Mouse (Mus musculus) embryo, embryonic 10.5 days (tissue): ENCODE measurements around the gene Rnaset2b.
"Not testable (repeated sequence)": the region's sequence is repeated elsewhere in the genome, so short reads cannot be mapped to it uniquely, and the experiment has no call there.

Experiments
- DNase-seq: peaks from one replicate; pipeline ENCODE4 v3.0.0-alpha.2; 2015; ENCODE audit warnings: low spot score

Gene Rnaset2b

DNA sequence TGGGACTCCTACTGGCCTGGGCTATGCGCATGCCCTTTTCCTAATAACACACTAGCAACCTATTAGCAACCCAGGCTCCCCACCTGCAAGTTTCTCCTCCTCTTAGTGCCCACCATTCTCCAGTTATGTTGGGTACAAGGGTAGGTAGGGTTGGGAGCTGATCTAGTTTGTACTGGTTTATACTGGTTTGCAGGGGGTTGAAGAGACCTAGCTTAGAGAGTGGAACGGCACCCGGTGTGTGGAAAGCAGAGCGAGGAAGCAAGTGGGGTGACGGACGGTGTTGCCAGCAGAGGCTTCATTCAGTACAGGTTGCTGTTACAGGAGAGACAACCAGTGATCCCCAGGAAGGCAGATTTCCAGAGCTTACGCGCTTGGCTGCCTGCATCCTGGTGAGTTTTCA is at the start of gene Rnaset2b:
TSS of gene Rnaset2b (plus strand) at position 301 of the 400 bp plus-strand sequence.
- DNase-seq: not testable (repeated sequence)

DNA sequence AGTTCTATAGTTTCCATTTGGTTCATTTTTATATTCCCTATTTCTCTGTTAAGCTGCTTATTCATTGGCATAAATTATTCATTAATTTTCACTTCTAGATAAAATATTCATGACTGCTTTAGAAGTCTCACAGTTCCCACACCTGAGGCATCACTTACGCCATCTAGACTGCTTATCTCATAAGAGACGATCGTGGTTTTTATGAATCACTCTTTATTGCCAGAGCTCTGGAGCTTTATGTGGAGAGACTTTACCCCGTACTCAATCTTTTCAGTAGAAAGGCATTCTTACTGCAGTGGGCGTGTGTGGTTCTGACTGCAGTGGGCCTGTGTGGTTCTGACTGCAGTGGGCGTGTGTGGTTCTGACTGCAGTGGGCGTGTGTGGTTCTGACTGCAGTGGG is 38.8 kb upstream of the Rnaset2b start:
- DNase-seq: not testable (repeated sequence)

DNA sequence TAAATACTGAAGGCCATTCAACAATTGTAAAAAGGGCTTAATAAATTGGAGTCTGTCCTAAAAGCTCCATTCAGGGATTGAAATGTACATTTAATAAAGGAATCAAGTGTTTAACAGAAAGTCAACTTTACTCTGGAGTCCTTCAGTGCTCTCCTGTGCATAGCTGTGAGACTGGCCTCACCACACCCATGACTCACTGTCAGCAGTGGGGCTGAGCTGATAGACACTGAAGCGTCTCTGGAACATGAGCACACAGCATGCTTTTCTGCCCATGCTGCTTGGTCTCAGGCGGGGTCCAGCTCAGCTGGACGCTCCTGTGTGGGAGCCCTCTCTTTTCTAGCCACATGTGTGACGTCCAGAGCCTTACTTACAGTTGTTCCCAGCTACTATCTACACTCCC is 27.9 kb upstream of the Rnaset2b start:
- DNase-seq: not testable (repeated sequence)

DNA sequence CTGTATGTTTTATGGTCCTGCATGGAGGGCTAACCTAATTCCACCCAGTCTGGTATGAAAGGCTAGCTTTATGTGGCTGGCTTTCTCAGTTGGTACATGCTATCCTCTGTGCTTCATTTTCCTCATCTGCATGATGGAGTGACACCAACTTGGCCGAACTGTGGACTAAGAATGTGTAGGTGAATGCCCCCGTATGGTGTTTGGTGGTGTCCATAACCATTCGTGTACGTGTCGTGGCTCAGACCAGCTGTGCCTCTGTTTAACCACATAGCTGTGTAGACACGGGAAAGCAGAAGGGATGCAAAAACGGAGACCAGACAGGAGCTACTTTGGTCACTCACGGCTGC is 22.8 kb upstream of the Rnaset2b start:
- DNase-seq: not testable (repeated sequence)

DNA sequence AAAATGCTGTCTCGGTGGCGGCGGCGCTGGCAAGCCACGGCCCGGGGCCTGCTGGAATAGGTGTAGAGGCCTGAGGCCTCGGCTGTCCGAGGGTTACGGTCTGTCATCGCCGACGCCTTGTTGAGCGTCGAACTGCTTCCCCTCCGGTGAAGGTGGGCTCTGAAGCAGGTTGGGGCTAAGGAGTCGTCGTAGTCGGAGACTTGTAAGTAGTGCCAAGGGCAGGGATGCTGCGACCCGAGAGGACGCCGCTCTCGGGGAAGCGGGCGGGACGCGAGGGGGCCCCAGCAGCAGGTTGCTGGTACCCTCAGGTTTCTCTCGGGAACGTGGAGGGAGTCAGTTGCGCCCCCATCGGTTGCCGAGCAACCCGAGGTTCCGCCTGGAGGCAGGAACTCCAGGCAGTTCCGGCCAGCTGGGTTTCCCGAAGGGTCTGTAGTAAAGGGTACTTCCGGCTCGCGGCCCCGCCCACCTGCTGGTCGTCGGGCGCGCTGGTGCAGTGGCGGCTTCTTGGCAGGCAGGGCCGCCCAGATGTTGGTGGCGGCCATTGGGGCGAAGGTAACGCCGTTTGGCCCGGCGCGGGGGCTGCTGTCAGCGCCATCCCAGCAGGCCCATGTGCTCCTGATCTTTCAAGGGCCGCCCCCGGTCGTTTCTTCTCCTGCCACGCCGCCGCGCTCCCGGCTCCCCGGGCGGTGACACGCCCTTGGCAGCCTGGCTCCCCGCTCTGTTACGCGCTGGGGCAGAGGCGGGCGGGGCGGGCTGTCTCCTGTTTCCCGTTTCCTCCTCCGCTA is 22.3 kb upstream of the Rnaset2b start, which contains the start of gene Rsph3b:
TSS of gene Rsph3b (minus strand) at position 699 of the 785 bp plus-strand sequence.
- DNase-seq: peak; percentile 91

DNA sequence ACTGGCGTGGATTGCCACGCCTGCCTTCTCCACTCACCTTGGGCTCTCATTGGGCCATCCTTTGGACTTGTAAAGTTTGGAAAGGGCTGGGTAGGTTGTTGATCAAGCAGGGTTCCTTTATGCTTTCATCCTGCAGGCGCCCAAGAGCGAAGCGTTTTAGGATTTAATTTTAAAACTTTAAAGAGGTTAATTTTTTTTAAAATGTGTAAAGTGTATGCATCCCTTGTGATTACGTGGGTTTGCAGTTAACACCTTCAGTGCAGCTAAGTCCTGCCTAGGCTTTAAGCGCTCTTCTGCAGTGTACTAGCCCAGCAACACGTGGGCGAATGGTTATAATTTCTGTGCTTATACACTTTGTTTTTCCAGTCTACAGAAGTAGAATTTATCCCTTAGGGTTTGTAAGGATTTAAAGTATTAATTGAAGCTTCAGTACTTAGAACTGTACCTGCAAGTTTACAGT is 21.6 kb upstream of the Rnaset2b start:
- DNase-seq: peak; percentile 26

DNA sequence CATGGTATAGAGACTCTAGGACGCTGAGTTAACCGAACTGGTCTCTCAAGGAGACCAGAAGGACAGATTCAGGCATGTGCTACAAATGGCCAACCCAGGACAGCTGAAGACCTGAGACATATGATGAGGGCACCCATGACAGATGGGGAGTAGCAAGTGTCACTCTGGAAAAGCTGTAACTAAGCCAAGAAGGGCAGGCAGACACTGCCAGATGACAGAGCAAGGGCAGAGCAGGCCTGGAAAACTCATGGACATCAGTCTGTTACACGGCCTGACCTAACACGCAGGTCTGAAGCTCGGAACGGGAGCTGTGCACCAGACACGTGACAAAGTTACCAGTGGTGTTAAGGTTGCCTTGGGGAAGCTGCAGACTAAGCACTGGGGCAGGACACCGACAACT is 11.6 kb upstream of the Rnaset2b start:
- DNase-seq: not testable (repeated sequence)

DNA sequence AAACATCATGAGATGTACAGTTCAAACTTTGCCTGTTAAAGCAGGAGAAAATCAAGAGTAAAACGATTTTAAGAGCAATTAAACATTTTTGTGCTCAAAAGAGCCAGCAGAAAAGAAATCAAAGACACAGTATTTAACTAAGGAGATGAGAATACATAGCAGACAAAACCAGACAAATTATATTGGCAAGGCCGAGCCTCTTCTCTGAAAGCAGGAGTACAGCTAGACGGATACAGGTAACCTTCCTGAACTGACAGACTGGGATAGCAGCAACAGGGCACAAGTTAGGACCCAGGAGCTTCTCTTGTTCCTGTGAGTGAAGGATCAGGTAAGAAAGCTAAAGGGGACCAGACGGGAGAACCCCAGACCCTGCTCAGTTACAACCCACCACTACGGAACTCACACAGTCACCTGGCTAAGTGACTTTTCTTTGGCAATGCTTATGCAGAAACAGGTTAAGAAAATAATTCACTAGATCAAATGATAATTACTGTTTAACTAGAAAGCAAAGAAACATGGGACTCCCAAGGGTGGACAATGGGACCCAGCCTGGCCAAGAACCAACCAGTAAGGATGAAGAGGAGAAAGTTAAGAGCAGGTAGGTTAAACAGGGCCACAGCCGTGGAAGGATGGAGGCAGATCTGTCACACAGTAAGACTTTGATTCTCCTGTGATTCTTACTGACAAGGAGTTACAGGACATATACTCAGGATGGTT is 10.7 kb upstream of the Rnaset2b start:
- not testable (repeated sequence) for DNase-seq

DNA sequence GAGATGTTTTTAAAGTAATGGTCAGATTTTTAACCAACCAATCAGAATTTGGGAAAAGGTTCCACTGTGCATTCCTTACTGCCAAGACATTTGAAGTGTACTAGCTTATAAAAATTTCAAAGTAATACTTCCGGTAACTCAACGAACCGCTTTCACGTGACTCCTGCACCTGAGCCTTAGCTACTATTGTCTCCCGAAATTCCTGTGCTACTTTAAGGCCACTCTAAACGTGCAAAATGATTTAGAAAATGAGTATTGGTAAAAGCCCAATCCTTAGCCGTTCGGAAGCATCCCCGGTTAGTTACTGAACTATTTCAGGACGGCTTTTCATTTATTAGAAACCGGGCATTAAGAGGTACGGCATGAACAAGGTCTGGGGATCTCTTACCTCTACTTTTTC is 10.1 kb upstream of the Rnaset2b start:
- DNase-seq: not testable (repeated sequence)

DNA sequence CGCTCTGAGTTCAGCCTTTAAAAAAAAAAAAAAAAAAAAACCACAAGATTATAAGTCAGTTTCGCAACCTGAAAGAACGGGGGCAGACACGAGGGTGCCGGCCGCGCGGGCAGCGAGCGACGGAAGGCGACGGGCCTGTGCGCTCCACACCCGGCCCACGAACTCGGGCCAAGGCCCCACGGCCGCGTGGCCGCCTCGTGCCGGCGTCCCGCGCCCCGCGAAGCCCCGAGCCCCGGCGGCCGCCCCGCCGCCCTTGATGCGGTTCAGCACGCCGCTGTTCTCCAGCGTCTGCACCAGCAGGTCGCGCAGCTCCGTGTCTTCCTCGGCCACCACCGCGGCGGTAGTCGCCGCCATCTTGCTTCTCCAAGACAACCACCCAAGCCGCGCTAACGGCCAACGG is 9.7 kb upstream of the Rnaset2b start, which contains the start of gene Tagap1:
TSS of gene Tagap1 (minus strand) at position 381 of the 400 bp plus-strand sequence.
- DNase-seq: not testable (repeated sequence)

DNA sequence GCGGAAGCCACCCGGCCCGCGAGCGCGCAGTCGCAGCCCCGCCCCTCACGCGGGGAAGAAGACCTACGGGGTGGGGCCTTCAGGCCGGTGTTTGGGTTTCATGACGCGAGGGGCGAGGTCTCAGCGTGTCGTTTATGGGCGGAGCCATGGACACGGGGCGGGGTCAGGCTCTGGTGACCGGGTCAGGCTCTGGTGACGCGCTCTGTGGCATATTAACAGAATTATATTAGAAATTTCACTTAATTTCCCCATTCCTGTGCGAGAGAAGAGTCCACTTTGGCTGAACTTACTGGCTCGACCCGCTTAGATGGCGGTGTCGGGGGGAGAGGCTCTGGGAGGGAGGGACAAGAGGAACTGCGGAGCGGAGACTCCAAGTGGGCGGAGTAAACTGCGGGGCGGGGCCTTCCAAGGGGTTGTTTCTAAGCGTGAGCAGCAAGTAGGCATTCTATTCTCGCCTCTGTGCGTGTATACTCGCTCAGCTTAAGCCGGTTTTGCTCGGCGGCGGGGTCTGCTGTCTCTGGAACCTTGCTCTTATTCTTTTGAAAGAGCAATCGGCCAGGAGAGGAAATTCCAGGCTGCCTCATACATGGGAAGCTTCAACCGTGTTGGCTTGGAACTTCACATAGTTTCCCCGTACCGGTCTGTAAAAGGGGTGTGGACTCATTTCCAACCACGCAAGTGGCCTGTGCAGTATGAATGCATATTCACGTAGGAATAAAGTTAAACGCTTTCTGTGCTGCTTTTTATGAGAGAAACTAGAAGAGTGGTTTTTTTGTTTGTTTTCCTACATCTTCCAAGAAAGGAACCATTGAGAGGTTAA is 9.0 kb upstream of the Rnaset2b start:
- peak; percentile 26 for DNase-seq

DNA sequence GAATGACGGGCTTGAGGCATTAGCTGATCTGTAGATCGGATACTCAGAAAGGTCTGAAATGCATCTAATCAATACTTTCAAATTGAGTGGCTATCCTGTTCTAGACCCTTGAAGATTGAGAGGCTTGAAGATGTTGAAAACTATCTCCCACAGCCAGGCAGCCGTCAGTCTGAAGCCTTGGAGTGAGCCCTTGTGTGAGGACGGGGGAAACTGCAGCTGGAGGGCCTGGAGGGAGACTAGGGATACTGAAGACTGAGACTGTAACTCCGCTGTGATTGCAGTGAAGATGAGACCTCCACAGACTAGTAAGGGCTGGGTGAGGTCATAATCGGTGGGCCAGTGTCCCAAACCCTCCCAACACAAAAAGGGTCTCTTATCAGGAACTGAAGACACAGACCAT is 8.1 kb upstream of the Rnaset2b start:
- DNase-seq: not testable (repeated sequence)

DNA sequence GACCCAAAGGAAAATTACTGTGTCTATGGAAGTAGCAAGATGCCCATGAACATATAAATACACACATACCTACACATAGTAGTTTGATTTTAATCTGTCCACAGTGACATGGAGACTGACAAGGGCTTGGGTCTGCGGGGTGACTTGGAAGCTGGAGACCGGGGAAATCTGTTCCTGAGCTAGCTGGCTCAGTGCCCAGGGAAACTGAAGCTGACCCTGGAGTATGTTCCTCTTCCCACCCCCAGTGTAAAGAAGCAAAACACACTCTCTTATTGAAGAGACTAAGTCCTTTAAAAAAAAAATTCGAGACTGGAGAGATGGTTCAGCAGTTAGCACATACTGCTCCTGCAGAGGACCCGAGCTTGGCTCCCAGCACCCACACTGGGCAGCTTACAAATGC is 7.5 kb upstream of the Rnaset2b start:
- not testable (repeated sequence) for DNase-seq

DNA sequence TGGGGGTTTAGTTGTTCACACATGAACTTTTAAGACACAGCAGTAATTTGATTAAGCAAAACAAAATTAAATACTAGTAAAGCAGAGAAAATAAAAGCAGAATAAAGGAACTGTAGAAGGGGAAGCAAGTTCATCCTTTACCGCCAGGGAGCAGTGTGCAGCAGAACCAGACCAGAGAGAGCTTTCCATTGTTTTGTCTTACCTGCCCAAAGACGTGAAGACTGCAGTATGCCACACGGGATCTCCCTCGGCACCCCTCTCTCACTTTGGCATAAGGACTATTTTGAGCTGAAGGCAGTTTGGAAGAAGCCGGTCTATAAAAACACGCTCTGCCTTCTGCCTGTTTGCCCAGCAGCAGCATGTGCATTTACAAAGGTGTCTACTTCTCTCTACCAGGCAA is 5.1 kb upstream of the Rnaset2b start:
- peak; percentile 30 for DNase-seq

DNA sequence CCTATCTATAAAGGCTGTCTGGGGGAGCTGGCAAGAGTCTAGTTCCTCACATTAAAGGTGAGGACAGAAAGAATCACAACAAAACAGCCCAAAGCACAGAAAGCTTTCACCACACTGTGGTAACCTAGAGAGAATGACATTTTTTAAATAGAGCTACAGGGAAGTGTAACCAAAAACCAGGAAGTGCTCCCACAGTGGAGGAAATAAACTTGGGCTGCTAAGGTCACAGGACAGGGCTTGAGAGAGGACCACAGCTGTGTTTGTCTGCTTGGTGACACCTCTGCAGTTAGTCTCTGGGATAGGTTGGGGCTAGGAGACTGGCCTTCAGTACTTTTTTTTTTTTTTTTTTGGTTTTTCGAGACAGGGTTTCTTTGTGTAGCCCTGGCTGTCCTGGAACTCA is 2.8 kb upstream of the Rnaset2b start:
- not testable (repeated sequence) for DNase-seq

DNA sequence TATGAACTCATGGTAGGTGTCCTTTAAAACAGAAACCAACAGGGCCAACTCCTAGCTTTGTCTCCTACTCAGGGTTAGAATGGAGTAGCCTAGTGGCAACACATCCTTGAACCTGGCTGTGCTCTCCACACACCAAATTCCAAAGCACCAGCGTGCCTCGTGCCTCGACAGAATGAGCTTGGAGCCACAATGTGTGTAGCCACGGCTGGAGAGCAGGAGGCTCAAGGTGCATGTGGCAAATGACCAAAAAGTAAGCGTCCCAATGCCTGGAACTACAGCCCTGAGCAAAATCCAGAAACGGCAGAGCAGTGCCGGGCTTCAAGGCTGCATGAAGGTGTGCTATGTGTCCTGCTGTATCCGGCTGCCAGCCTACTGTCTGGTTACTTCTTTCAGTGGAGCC is 804 bp downstream of the Rnaset2b start:
- DNase-seq: not testable (repeated sequence)

DNA sequence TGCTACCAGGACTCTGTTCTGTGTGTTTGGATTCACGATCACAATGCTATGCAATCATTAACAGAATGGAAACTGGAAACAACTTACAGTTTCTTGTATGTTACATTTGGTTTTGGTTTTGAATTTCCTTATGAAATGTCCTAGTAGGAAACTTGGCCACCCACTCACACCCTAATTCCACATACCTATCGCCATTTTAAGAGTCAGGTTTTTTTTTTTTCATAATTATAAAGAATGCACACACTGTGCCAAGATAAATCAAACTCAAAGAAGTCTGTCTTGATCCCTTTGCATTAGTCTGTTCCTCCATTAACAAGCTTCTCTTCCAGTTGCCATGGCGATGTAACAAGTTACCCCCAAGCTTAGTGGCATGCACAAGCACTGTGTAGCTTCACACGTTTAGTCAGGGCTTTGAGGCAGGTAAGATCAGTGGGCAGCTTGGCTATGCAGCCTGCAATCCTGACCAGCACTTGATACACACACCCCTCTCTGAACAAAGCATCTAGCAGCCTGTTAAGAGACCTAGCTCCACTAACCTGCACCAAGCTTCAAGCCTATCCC is 2.5 kb downstream of the Rnaset2b start:
- not testable (repeated sequence) for DNase-seq

DNA sequence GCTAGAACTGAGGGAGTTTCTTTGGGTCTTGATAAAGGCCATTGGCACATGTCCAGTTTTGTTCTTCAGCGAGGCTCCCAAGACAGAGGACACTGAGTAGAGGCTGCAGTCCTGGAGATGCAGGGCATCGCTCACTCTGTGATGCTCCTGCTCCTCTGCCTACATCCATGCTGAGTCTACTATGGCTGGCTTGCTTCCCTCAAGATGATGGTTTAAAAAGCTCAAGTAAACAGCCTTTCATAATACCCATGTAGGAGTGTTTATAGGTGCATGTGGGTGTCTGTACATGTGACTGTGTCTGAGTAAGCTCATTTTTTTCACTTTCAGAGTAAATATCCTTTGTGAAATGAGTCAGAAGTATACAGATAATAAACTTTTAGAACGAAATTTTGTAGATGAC is 4.6 kb downstream of the Rnaset2b start:
- not testable (repeated sequence) for DNase-seq

DNA sequence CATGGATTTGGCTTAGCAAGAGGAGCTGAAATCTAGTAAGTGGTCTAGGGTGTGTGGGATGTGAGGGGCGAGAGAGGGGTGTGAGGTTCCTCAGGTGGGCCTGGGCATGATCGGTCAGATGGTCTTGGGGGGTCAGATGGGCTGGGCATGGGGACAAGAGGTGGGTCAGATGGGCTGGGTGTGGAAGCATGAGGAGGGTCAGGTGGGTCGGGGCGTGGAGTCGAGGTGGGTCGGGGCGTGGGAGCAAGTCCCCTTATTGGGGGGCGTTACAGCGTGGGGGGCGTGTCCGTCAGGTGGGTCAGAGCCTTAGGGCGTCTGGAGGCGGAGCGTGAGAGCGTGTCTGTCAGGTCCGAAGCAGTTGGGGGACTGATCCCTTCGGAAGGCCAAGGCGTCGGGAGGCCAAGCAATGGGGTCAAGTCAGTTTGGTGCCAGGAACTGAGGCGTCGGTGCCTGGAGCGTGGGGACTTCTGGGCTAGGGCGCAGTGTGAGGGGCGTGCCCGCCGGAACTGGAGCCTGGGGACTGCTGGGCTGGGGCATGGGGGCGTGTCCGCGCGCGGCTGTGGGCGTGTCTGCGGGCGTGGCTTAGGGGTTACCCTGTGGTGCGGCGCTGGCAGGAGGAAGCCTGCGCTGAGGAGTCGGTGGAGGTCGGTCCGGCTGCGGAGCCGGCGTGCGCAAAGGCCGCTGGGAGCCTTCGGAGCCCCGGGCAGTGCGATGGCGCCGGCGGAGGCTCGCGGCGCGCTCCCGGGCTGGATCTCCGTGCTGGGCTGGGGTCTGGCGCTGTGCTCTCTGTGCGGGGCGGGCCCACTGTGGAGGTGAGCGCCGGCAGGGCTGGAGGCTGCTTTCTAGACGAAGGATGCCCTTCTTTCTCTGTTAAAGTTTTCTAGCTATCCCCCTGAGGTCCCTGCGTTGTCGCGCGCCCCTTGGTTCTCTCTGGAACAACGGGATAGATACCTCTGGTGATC is 8.1 kb downstream of the Rnaset2b start, which contains the start of gene Gm49721:
TSS of gene Gm49721 (plus strand) at position 618 of the 962 bp plus-strand sequence.
- peak; percentile 45 for DNase-seq

DNA sequence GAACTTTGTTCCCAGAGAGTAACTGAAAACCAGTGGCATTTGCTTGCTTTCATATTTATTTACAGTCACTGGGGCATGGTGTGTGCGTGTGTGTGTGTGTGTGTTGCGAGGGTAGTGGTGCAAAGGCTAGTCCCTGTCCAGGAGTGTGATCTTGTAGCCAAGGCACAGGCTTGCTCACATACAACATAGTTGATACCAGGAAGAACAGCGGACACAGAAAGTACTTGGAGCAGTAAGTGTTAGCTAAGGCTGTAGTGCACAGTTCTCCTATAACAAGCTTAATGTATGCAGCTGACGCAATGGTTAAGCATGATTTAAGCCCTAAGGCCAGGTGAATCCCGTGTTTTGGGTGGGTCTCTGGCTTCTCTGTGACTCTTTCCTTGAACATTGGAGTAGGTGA is 8.9 kb downstream of the Rnaset2b start:
- peak; percentile 9 for DNase-seq
